Mouse (Mus musculus) kidney, embryonic 16.5 days (tissue): ENCODE measurements around the gene Vmn1r210. TPM values are rescaled to one million over a fixed set of nuclear protein-coding genes. Genes with fewer than 3 reads are reported as not detected.
"Not testable (repeated sequence)": the region's sequence is repeated elsewhere in the genome, so short reads cannot be mapped to it uniquely, and the experiment has no call there.

Source experiments
- ATAC-seq: fragments of 200-750 bp; cut with Nextera tagmentation; 2 replicates; pipeline ENCODE4 v1.8.0; 2017; ENCODE audit warnings: moderate TSS enrichment; ENCODE audit not compliant: low FRiP score, low TSS enrichment
- H3K27ac ChIP-seq: fragments of 300-500 bp; sonication (generic); 2 replicates; pipeline ENCODE4 v1.5.1; 2014; ENCODE audit warnings: low read length
- H3K27me3 ChIP-seq: fragments of 300-500 bp; sonication (generic); 2 replicates; pipeline ENCODE4 v1.6.1; 2014; ENCODE audit warnings: low read length, control low read depth, mixed read lengths; ENCODE audit not compliant: insufficient read depth
- H3K36me3 ChIP-seq: fragments of 300-500 bp; sonication (generic); 2 replicates; pipeline ENCODE4 v1.6.1; 2014; ENCODE audit warnings: low read length, control low read depth, mixed read lengths; ENCODE audit not compliant: insufficient read depth
- H3K4me1 ChIP-seq: fragments of 300-500 bp; sonication (generic); 2 replicates; pipeline ENCODE4 v1.6.1; 2014; ENCODE audit warnings: low read length, control low read depth, mixed read lengths; ENCODE audit not compliant: insufficient read depth
- H3K4me2 ChIP-seq: fragments of 300-500 bp; sonication (generic); replicated peaks from 2 replicates; pipeline ENCODE4 v1.6.1; 2014; ENCODE audit warnings: low read depth, low read length
- H3K4me3 ChIP-seq: fragments of 300-500 bp; sonication (generic); 2 replicates; pipeline ENCODE4 v1.5.1; 2014; ENCODE audit warnings: mild to moderate bottlenecking, low read length
- H3K9ac ChIP-seq: fragments of 300-500 bp; sonication (generic); replicated peaks from 2 replicates; pipeline ENCODE4 v1.6.1; 2014; ENCODE audit warnings: low read length
- H3K9me3 ChIP-seq: fragments of 300-500 bp; sonication (generic); 2 replicates; pipeline ENCODE4 v1.6.1; 2016; ENCODE audit warnings: low read length, control low read depth
- WGBS: fragments of 180-500 bp; shearing (Covaris S2); extraction: QIAGEN DNeasy Blood & Tissue Kit; methylation state at CpG from one replicate; pipeline ENCODE4 v1.1.7; 2014; 5-methylcytosine and 5-hydroxymethylcytosine counted together
- polyA plus RNA-seq: library from polyadenylated mRNA; unstranded; fragments of >200 nt; fragmentation: Nextera tagmentation; extraction: Ambion mirVana; gene quantifications from 2 replicates; pipeline ENCODE4 v1.2.1, GENCODE M21; 2015

Gene Vmn1r210
- polyA plus RNA-seq: not detected in 2 replicates

DNA sequence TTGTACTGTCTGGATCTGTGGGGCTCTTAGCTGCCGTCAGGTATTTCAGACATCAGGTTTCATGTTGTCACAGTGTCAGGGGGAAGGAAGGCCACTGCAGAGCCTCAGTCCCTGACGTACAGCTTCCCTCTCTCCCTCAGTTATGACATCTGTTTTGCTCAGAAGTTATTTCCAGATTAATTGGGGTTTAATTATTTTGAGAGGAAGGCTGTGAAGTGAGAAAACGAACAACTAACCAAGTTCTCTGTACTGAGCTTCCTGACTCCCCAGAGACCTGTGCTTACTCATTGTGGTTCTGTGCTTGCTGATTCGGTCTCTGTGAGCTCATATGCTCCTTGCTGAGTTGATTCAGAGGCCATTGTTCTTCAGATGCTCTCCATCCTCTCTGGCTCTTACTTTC lies at the start of gene Vmn1r210:
TSS of gene Vmn1r210 (minus strand) at position 101 of the 400 bp plus-strand sequence.
- H3K9ac ChIP-seq: no peak within 1 kb of the TSS
- no peak for ATAC-seq
- no peak within 1 kb of the TSS for H3K4me2 ChIP-seq
- H3K27ac ChIP-seq: no peak within 1 kb of the TSS
- no peaks in the 10 kb centered on the region for H3K27me3 ChIP-seq
- no peak within 1 kb of the TSS for H3K4me3 ChIP-seq
- WGBS: 60% methylated on average over 4 of the region's 4 CpGs
- H3K9me3 ChIP-seq: no peaks in the 10 kb centered on the region
- H3K36me3 ChIP-seq: no peaks in the 10 kb centered on the region
- no peaks in the 10 kb centered on the region for H3K4me1 ChIP-seq

DNA sequence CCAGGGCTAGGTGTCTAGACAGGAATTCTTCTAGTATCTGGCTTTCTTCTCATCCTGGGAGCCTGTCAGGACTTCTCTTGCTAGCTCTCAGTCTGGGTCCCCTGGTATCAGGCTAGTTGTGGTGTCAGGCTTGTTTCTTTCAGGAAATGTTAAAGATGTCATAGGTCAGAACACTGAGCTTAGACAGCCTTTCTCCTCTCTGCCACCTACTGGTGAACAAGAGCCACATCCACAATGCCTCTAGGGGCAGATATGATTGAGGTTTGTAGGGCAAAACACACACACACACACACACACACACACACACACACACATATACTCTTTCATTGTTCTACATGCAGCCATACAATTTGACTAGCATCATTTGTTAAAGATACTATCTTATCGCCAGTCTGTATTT lies 48.1 kb upstream of the Vmn1r210 start:
- no peak overlapping the region for H3K4me3 ChIP-seq
- 92% methylated on average over 1 of the region's 1 CpGs for WGBS

DNA sequence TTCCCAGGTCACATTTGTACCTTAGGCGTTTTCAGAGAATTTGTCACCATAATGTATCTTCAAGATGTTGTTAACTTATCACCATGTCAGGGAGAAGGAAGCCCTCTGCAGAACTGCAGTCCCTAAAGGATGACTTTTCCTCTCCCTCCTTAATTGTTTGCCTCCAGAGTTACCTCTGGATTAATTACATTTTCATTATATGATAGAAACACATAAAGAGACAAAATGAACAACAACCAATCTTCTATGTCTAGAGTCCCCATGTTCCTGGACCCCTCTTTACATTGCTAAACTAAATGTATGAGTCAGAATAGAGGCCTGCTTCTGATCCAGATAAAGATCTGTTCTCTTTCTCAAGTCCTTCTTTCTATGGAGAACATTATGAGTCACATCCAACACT lies 26.3 kb upstream of the Vmn1r210 start, which contains the start of gene Vmn1r211:
TSS of gene Vmn1r211 (minus strand) at position 101 of the 400 bp plus-strand sequence.
- Histone ChIP-seq H3K27me3 (no peaks in the 10 kb centered on the region), H3K9me3 (no peaks in the 10 kb centered on the region), H3K4me2 (no peak within 1 kb of the TSS), H3K4me3 (no peak within 1 kb of the TSS), H3K36me3 (no peaks in the 10 kb centered on the region), H3K27ac (no peak within 1 kb of the TSS), H3K4me1 (no peaks in the 10 kb centered on the region), H3K9ac (no peak within 1 kb of the TSS)
- 67% methylated on average over 1 of the region's 1 CpGs for WGBS
- ATAC-seq: no peak

More for the DNA sequence above, 48.1 kb upstream of the Vmn1r210 start:
- H3K9me3 ChIP-seq: no peaks in the 10 kb centered on the region
- H3K27me3 ChIP-seq: no peaks in the 10 kb centered on the region
- H3K4me1 ChIP-seq: no peaks in the 10 kb centered on the region
- no peak overlapping the region for H3K27ac ChIP-seq
- no peak for ATAC-seq
- no peak overlapping the region for H3K9ac ChIP-seq
- H3K36me3 ChIP-seq: no peaks in the 10 kb centered on the region
- no peak overlapping the region for H3K4me2 ChIP-seq

DNA sequence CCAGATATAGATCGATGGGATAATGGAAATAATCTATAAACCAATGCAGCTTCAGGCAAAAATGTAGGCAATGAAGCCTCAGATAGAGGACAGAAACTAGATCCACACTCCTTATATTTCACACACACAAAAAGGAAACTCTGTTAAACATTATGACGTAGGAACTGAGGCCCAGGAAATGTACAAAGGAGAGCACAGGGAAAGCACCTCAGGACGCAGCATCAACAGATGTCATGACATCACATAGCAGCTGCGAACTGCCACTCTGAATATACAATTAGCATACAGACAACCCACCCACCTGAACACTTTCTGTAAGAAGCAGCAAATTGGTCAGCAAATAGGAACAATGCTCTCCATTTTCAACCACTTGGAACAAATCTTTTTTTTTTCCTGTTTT lies 23.6 kb upstream of the Vmn1r210 start:
- ATAC-seq: no peak
- no peak overlapping the region for H3K27ac ChIP-seq
- H3K36me3 ChIP-seq: no peaks in the 10 kb centered on the region
- no peak overlapping the region for H3K4me2 ChIP-seq
- H3K9me3 ChIP-seq: no peaks in the 10 kb centered on the region
- H3K9ac ChIP-seq: no peak overlapping the region
- H3K4me1 ChIP-seq: no peaks in the 10 kb centered on the region
- H3K27me3 ChIP-seq: no peaks in the 10 kb centered on the region
- WGBS: 79% methylated on average over 4 of the region's 4 CpGs
- no peak overlapping the region for H3K4me3 ChIP-seq

DNA sequence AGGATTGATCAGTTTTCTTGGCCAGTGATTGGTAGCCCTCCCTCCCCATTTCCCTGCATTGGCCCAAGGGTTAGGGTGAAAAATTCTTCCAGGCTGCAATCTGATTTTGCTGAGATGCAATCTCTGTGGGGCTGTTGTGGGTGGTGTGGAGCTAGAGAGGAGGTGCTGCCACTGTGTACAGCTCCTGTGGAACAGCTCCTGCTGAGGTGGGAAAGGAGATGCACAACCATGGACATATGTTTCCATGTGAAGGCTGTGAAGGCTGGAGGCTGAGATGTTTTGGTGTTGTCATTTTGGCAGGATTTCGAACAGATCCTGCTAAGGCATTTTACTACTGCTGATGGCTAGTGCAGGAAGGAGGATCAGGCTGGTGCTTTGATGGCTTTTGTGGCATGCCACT lies 15.7 kb upstream of the Vmn1r210 start:
- H3K9ac ChIP-seq: no peak overlapping the region

DNA sequence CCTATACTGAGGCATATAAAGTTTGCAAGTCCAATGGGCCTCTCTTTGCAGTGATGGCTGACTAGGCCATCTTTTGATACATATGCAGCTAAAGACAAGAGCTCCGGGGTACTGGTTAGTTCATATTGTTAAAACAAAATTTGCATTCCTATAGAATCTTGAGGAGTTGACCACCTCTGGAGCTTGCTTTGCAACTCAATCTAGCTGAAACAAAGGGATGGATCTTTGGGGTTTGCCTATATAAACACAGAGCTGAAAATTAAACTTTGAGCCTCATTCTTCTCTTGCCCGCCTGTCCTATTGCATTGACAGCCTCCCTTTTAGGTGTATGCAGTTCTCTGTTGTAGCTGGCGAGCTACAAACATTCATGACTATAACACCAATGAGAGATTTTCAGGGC lies 13.2 kb upstream of the Vmn1r210 start:
- WGBS: 73% methylated on average over 3 of the region's 3 CpGs
- not testable (repeated sequence) for H3K4me2 ChIP-seq, H3K9ac ChIP-seq, H3K27me3 ChIP-seq, H3K4me1 ChIP-seq, H3K36me3 ChIP-seq, H3K4me3 ChIP-seq, H3K9me3 ChIP-seq, H3K27ac ChIP-seq, ATAC-seq

More for the DNA sequence above, 15.7 kb upstream of the Vmn1r210 start:
- H3K4me1 ChIP-seq: no peaks in the 10 kb centered on the region
- H3K4me2 ChIP-seq: no peak overlapping the region
- no peaks in the 10 kb centered on the region for H3K9me3 ChIP-seq
- H3K4me3 ChIP-seq: no peak overlapping the region
- H3K27me3 ChIP-seq: no peaks in the 10 kb centered on the region
- ATAC-seq: no peak
- H3K36me3 ChIP-seq: no peaks in the 10 kb centered on the region
- H3K27ac ChIP-seq: no peak overlapping the region
- 88% methylated on average over 1 of the region's 1 CpGs for WGBS

DNA sequence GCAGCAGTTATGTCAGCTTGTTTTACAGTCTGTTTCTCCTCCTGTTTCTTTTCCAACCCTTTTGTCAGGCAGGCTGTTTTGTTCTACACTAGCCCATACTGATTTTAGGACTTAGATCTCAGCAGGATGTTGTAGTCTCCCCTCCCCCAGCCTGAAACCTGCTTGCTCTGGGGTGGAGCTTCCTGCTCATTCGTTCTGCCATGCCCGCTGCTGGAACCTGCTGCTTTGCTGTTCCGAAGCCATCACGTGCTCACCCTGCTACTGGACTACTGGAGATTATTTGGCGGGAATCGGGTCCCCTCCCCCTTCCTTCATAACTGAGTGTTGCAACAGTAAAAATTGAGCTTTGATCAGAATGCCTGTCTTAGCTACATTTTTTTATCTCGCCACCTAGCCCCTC lies 1.8 kb downstream of the Vmn1r210 start:
- WGBS: 35% methylated on average over 7 of the region's 7 CpGs
- H3K4me2 ChIP-seq, H3K27ac ChIP-seq, H3K4me3 ChIP-seq, ATAC-seq, H3K9ac ChIP-seq, H3K27me3 ChIP-seq, H3K9me3 ChIP-seq, H3K4me1 ChIP-seq, H3K36me3 ChIP-seq: not testable (repeated sequence)

DNA sequence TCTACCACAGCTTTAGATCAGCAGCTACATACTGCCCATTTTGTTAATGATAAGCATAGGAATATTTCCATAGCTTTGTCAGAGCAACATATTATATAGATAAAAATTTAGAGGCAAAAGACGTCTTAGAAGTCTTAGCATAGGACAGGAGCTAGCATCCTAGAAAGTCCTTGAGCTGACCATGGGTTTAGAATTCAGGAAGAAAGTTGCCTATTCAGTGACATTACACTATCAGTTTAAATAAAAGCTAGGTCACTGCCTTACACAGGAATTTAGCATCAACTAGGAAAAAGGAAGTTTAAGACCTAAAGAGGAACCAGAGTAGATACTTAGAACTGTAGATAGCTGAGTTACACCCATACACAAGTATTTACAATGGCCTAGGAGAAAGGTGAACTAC lies 9.5 kb downstream of the Vmn1r210 start:
- H3K27me3 ChIP-seq, H3K4me1 ChIP-seq, H3K36me3 ChIP-seq, H3K9me3 ChIP-seq, H3K4me3 ChIP-seq, ATAC-seq, H3K9ac ChIP-seq, H3K4me2 ChIP-seq, H3K27ac ChIP-seq: not testable (repeated sequence)
- WGBS: 87% methylated on average over 1 of the region's 1 CpGs

DNA sequence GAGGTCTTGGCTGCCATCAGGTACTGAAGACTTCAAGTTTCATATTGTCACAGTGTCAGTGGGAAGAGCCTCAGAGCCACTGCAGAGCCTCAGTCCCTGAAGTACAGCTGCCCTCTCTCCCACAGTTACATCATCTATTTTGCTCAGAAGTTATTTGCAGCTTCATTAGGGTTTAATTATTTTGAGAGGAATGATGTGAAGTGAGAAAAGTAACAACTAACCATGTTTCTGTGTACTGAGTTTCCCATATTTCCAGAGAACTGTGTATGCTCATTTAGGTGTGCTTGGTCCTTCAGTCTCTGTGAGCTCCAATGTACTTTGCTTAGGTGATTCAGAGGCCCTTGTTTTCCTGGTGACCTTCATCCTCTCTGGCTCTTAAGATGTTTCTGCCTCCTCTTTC lies 21.6 kb downstream of the Vmn1r210 start, which contains the start of gene Vmn1r209:
TSS of gene Vmn1r209 (minus strand) at position 101 of the 400 bp plus-strand sequence.
- not testable (repeated sequence) for ATAC-seq, H3K4me3 ChIP-seq, H3K4me2 ChIP-seq

DNA sequence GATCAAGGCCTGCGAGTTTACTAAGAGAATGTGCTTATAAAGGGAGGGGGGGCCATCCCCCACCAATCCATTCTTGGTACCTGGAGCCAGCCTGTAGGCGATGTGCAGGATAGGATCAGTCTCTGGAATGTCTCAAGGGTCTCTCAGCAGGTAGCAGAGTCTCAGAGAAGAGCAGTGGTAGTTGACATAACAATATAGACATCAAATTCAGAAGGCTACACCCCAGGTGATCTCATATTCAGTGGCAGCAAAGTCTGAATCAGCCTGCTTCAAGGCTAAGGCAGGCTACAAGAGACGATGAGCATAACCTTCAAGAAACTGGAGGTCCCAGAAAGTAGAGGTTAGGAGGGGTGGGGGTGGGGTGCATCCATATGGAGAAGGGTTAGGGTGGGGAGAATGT lies 43.1 kb downstream of the Vmn1r210 start:
- H3K27ac ChIP-seq, H3K27me3 ChIP-seq, H3K4me3 ChIP-seq, H3K9me3 ChIP-seq, H3K4me1 ChIP-seq, H3K4me2 ChIP-seq, ATAC-seq, H3K36me3 ChIP-seq, H3K9ac ChIP-seq: not testable (repeated sequence)
- WGBS: 89% methylated on average over 3 of the region's 3 CpGs

More for the DNA sequence above, 21.6 kb downstream of the Vmn1r210 start, which contains the start of gene Vmn1r209:
- not testable (repeated sequence) for H3K36me3 ChIP-seq, H3K9me3 ChIP-seq, H3K9ac ChIP-seq, H3K27ac ChIP-seq, H3K4me1 ChIP-seq, H3K27me3 ChIP-seq
